Mouse (Mus musculus) v-Abl transformed pro-B cells (cell line): ENCODE data around the gene Arid5b.

Source experiments
- in situ Hi-C, 2 experiments: fragments of 400-800 bp; cut with MboI; formaldehyde crosslinking; loops; one replicate each; pipeline ENCODE4 v1.15.1; 2025; ENCODE audit not compliant: unreplicated experiment in 2 of 2

The Arid5b gene

GRCm38 (mm10) chr10:68145286-68145950 is 133.1 kb downstream of the Arid5b start:
- in situ Hi-C loops = loop anchor here in 1 of 2 experiments (5.0 to 10.0 kb wide), 5 partner anchors 132 to 1179 kb away; partner anchors contain the start of gene Arid5b

GRCm38 (mm10) chr10:68142501-68142900 is 136.0 kb downstream of the Arid5b start:
- in situ Hi-C loops = loop anchor here in 1 of 2 experiments (10.0 kb wide), 2 partner anchors 828 to 1182 kb away; no protein-coding TSS in a partner anchor

- in situ Hi-C loops = loop anchor here in 1 of 2 experiments (10.0 kb wide), 2 partner anchors 827 to 1183 kb away; no protein-coding TSS in a partner anchor
Observed at GRCm38 (mm10) chr10:68141567-68141966, 137.0 kb downstream of the Arid5b start.

- in situ Hi-C loops = loop anchor here in 1 of 2 experiments (10.0 kb wide), 2 partner anchors 826 to 1184 kb away; no protein-coding TSS in a partner anchor
Observed at GRCm38 (mm10) chr10:68140871-68141270, 137.7 kb downstream of the Arid5b start.

- in situ Hi-C loops = loop anchor here in 1 of 2 experiments (10.0 kb wide), 2 partner anchors 826 to 1184 kb away; no protein-coding TSS in a partner anchor
Observed at GRCm38 (mm10) chr10:68140306-68140705, 138.2 kb downstream of the Arid5b start.

GRCm38 (mm10) chr10:68138123-68138522 is 140.4 kb downstream of the Arid5b start:
- in situ Hi-C loops = no loop called here

- in situ Hi-C loops = no loop called here
Observed at GRCm38 (mm10) chr10:68137151-68137833, 141.2 kb downstream of the Arid5b start.

GRCm38 (mm10) chr10:68136480-68137083 is 142.0 kb downstream of the Arid5b start:
- in situ Hi-C loops = no loop called here

GRCm38 (mm10) chr10:68136051-68136450 is 142.5 kb downstream of the Arid5b start:
- in situ Hi-C loops = no loop called here

- in situ Hi-C loops = no loop called here
Observed at GRCm38 (mm10) chr10:68135416-68135815, 143.1 kb downstream of the Arid5b start.

- in situ Hi-C loops = no loop called here
Observed at GRCm38 (mm10) chr10:68134549-68134948, 144.0 kb downstream of the Arid5b start.

- in situ Hi-C loops = no loop called here
Observed at GRCm38 (mm10) chr10:68134071-68134470, 144.5 kb downstream of the Arid5b start.

GRCm38 (mm10) chr10:68132636-68133035 is 145.9 kb downstream of the Arid5b start:
- in situ Hi-C loops = no loop called here

- in situ Hi-C loops = no loop called here
Observed at GRCm38 (mm10) chr10:68132154-68132553, 146.4 kb downstream of the Arid5b start.

- in situ Hi-C loops = no loop called here
Observed at GRCm38 (mm10) chr10:68129651-68130050, 148.9 kb downstream of the Arid5b start.

- in situ Hi-C loops = no loop called here
Observed at GRCm38 (mm10) chr10:68129009-68129408, 149.5 kb downstream of the Arid5b start.

- in situ Hi-C loops = no loop called here
Observed at GRCm38 (mm10) chr10:68128441-68128848, 150.1 kb downstream of the Arid5b start.

- in situ Hi-C loops = no loop called here
Observed at GRCm38 (mm10) chr10:68127604-68128256, 150.8 kb downstream of the Arid5b start.

- in situ Hi-C loops = no loop called here
Observed at GRCm38 (mm10) chr10:68127104-68127503, 151.4 kb downstream of the Arid5b start.

GRCm38 (mm10) chr10:68126551-68126950 is 152.0 kb downstream of the Arid5b start:
- in situ Hi-C loops = no loop called here
